Mouse (Mus musculus) ES-CJ7 (cell line): ENCODE data around the gene Vmn2r84.
A peak's percentile ranks its signal among the peaks of the same experiment; 100 is the strongest.
"Not testable (repeated sequence)": the region's sequence is repeated elsewhere in the genome, so short reads cannot be mapped to it uniquely, and the experiment has no call there.

Source experiments
- DNase-seq: peaks from one replicate; pipeline ENCODE4 v3.0.0; 2011; ENCODE audit warnings: low read depth, low spot score

The Vmn2r84 gene

GRCm38 (mm10) chr10:130394232-130394631 is at the start of gene Vmn2r84:
Vmn2r84 (minus strand) TSS chr10:130394332.
- no peak for DNase-seq

GRCm38 (mm10) chr10:130434185-130434898 is 40.2 kb upstream of the Vmn2r84 start:
- DNase-seq = not testable (repeated sequence)

- not testable (repeated sequence) for DNase-seq
Observed at GRCm38 (mm10) chr10:130429603-130430002, 35.5 kb upstream of the Vmn2r84 start, which contains the start of gene Vmn2r85. Vmn2r85 (minus strand) TSS chr10:130429703.

- DNase-seq = not testable (repeated sequence)
Observed at GRCm38 (mm10) chr10:130422368-130422767, 28.2 kb upstream of the Vmn2r84 start.

- peak; percentile 53 for DNase-seq
Observed at GRCm38 (mm10) chr10:130420401-130420800, 26.3 kb upstream of the Vmn2r84 start.

GRCm38 (mm10) chr10:130419954-130420353 is 25.8 kb upstream of the Vmn2r84 start:
- peak; percentile 96 for DNase-seq

GRCm38 (mm10) chr10:130416352-130416751 is 22.2 kb upstream of the Vmn2r84 start:
- not testable (repeated sequence) for DNase-seq

- peak; percentile 21 for DNase-seq
Observed at GRCm38 (mm10) chr10:130412167-130412698, 18.1 kb upstream of the Vmn2r84 start.

GRCm38 (mm10) chr10:130375145-130375544 is 19.0 kb downstream of the Vmn2r84 start:
- no peak for DNase-seq

GRCm38 (mm10) chr10:130372491-130373173 is 21.5 kb downstream of the Vmn2r84 start:
- DNase-seq = no peak

- DNase-seq = no peak
Observed at GRCm38 (mm10) chr10:130371644-130372043, 22.5 kb downstream of the Vmn2r84 start.

- no peak for DNase-seq
Observed at GRCm38 (mm10) chr10:130370005-130370682, 24.0 kb downstream of the Vmn2r84 start.

- DNase-seq = no peak
Observed at GRCm38 (mm10) chr10:130368384-130368783, 25.7 kb downstream of the Vmn2r84 start.

GRCm38 (mm10) chr10:130364766-130365165 is 29.4 kb downstream of the Vmn2r84 start:
- DNase-seq = no peak

GRCm38 (mm10) chr10:130363438-130364164 is 30.5 kb downstream of the Vmn2r84 start:
- DNase-seq = peak; percentile 71

GRCm38 (mm10) chr10:130344056-130344455 is 50.1 kb downstream of the Vmn2r84 start:
- no peak for DNase-seq

GRCm38 (mm10) chr10:130340050-130340449 is 54.1 kb downstream of the Vmn2r84 start:
- DNase-seq = not testable (repeated sequence)

- no peak for DNase-seq
Observed at GRCm38 (mm10) chr10:130337581-130337980, 56.6 kb downstream of the Vmn2r84 start.

GRCm38 (mm10) chr10:130336385-130336784 is 57.7 kb downstream of the Vmn2r84 start:
- DNase-seq = no peak

GRCm38 (mm10) chr10:130330711-130331110 is 63.4 kb downstream of the Vmn2r84 start:
- DNase-seq = no peak
